Mouse (Mus musculus): ENCODE measurements around the gene Gm1553. TPM values are rescaled to one million over a fixed set of nuclear protein-coding genes. Genes with fewer than 3 reads are reported as not detected.

Gm1553 gene
- polyA plus RNA-seq (2014; fragmentation: Nextera tagmentation; extraction: Ambion mirVana): not detected in 2 replicates

- Histone ChIP-seq H3K27me3 (replicated peaks; ENCODE audit: control insufficient read depth, insufficient read depth, low read length) (no peaks in the 10 kb centered on the region), H3K4me3 (ENCODE audit: low read depth, low read length) (no peak within 1 kb of the TSS), H3K27ac (ENCODE audit: low read depth, low read length) (no peak within 1 kb of the TSS), H3K4me1 (replicated peaks; ENCODE audit: control insufficient read depth, insufficient read depth, low read length) (no peaks in the 10 kb centered on the region), H3K36me3 (ENCODE audit: control insufficient read depth, insufficient read depth, low read length) (no peaks in the 10 kb centered on the region), H3K4me2 (no peak within 1 kb of the TSS), H3K9me3 (ENCODE audit: control insufficient read depth, low read length) (no peaks in the 10 kb centered on the region), H3K9ac (ENCODE audit: low read depth, low read length) (no peak within 1 kb of the TSS)
- DNase-seq (ENCODE audit: low spot score): no peak
- no peak for ATAC-seq (replicated peaks; ENCODE audit: low FRiP score)
- WGBS: 84% methylated on average over 2 of the region's 2 CpGs
Observed at GRCm38 (mm10) chr10:82492518-82492917, at the start of gene Gm1553. Gene Gm1553, minus strand, starts transcription at chr10:82492618.

Other genes with a start within 250 kb of the Gm1553 start
- not detected in 2 replicates for gene 4932415D10Rik, start 176.0 kb downstream of the Gm1553 start, polyA plus RNA-seq (2014; fragmentation: Nextera tagmentation; extraction: Ambion mirVana)
- gene Gm4924, start 138.4 kb downstream of the Gm1553 start, polyA plus RNA-seq (2014; fragmentation: Nextera tagmentation; extraction: Ambion mirVana): 3.9 and 4.9 TPM in 2 replicates
- 80.1 and 84.2 TPM in 2 replicates for gene 1190007I07Rik, start 130.6 kb upstream of the Gm1553 start, polyA plus RNA-seq (2014; fragmentation: Nextera tagmentation; extraction: Ambion mirVana)
- gene Tdg, start 137.2 kb upstream of the Gm1553 start, polyA plus RNA-seq (2014; fragmentation: Nextera tagmentation; extraction: Ambion mirVana): 138 and 147 TPM in 2 replicates
- gene Glt8d2, start 198.0 kb upstream of the Gm1553 start, polyA plus RNA-seq (2014; fragmentation: Nextera tagmentation; extraction: Ambion mirVana): 1.2 TPM in 2 replicates
- gene Hcfc2, start 203.5 kb upstream of the Gm1553 start, polyA plus RNA-seq (2014; fragmentation: Nextera tagmentation; extraction: Ambion mirVana): 23.1 and 24.0 TPM in 2 replicates